Mouse (Mus musculus) liver, embryonic 11.5 days (tissue): Measurements from ENCODE around the gene Pou6f1. TPM values are rescaled to one million over a fixed set of nuclear protein-coding genes. Genes with fewer than 3 reads are reported as not detected.

Experiments used
- ATAC-seq: fragments of 200-750 bp; cut with Nextera tagmentation; replicated peaks from 2 replicates; pipeline ENCODE4 v1.8.0; 2017; ENCODE audit warnings: moderate number of reproducible peaks, mild to moderate bottlenecking, moderate TSS enrichment, moderate library complexity; ENCODE audit not compliant: low FRiP score
- DNase-seq: peaks from one replicate; pipeline ENCODE4 v3.0.0-alpha.2; 2017; ENCODE audit warnings: low spot score
- H3K27ac ChIP-seq: fragments of 300-500 bp; sonication (generic); 2 replicates; pipeline ENCODE4 v1.5.1; 2014; ENCODE audit warnings: mild to moderate bottlenecking, low read depth, low read length, control low read depth
- H3K27me3 ChIP-seq: fragments of 300-500 bp; sonication (generic); replicated peaks from 2 replicates; pipeline ENCODE4 v1.6.1; 2014; ENCODE audit warnings: low read length, mixed read lengths; ENCODE audit not compliant: control insufficient read depth, insufficient read depth
- H3K36me3 ChIP-seq: fragments of 300-500 bp; sonication (generic); 2 replicates; pipeline ENCODE4 v1.6.1; 2014; ENCODE audit warnings: mild to moderate bottlenecking, low read length, moderate library complexity, mixed read lengths; ENCODE audit not compliant: control insufficient read depth, insufficient read depth
- H3K4me1 ChIP-seq: fragments of 300-500 bp; sonication (generic); replicated peaks from 2 replicates; pipeline ENCODE4 v1.6.1; 2014; ENCODE audit warnings: low read length, mixed read lengths; ENCODE audit not compliant: control insufficient read depth, insufficient read depth
- H3K4me2 ChIP-seq: fragments of 300-500 bp; sonication (generic); 2 replicates; pipeline ENCODE4 v1.6.1; 2014; ENCODE audit warnings: mild to moderate bottlenecking, control low read depth, moderate library complexity
- H3K4me3 ChIP-seq: fragments of 300-500 bp; sonication (generic); 2 replicates; pipeline ENCODE4 v1.5.1; 2014; ENCODE audit warnings: low read depth, low read length, control low read depth
- H3K9ac ChIP-seq: fragments of 300-500 bp; sonication (generic); 2 replicates; pipeline ENCODE4 v1.6.1; 2014; ENCODE audit warnings: low read depth, low read length, control low read depth
- H3K9me3 ChIP-seq: fragments of 300-500 bp; sonication (generic); 2 replicates; pipeline ENCODE4 v1.6.1; 2016; ENCODE audit warnings: low read length, inconsistent platforms, mixed read lengths; ENCODE audit not compliant: control insufficient read depth
- WGBS: fragments of 180-500 bp; shearing (Covaris S2); extraction: QIAGEN DNeasy Blood & Tissue Kit; methylation state at CpG from one replicate; pipeline ENCODE4 v1.1.7; 2014; 5-methylcytosine and 5-hydroxymethylcytosine counted together
- polyA plus RNA-seq: library from polyadenylated mRNA; unstranded; fragments of >200 nt; fragmentation: Nextera tagmentation; extraction: Ambion mirVana; gene quantifications from 2 replicates; pipeline ENCODE4 v1.2.1, GENCODE M21; 2014

The Pou6f1 gene
- polyA plus RNA-seq, 1 experiment from 2014 or later: 0.92 TPM

GRCm38 (mm10) chr15:100598883-100599275 lies 905 bp downstream of the Pou6f1 start:
- peaks cover 40% of the 10 kb centered on the region for H3K27me3 ChIP-seq
- no peaks in the 10 kb centered on the region for H3K9me3 ChIP-seq
- ATAC-seq: no peak
- peak overlapping the region; percentile 66 for H3K4me3 ChIP-seq
- peaks cover 13% of the 10 kb centered on the region for H3K4me1 ChIP-seq
- H3K27ac ChIP-seq: no peak overlapping the region
- H3K9ac ChIP-seq: no peak overlapping the region
- H3K36me3 ChIP-seq: no peaks in the 10 kb centered on the region
- H3K4me2 ChIP-seq: peak overlapping the region; percentile 96
- 1% methylated on average over 12 of the region's 12 CpGs for whole genome bisulfite sequencing
- DNase-seq: no peak

DNA sequence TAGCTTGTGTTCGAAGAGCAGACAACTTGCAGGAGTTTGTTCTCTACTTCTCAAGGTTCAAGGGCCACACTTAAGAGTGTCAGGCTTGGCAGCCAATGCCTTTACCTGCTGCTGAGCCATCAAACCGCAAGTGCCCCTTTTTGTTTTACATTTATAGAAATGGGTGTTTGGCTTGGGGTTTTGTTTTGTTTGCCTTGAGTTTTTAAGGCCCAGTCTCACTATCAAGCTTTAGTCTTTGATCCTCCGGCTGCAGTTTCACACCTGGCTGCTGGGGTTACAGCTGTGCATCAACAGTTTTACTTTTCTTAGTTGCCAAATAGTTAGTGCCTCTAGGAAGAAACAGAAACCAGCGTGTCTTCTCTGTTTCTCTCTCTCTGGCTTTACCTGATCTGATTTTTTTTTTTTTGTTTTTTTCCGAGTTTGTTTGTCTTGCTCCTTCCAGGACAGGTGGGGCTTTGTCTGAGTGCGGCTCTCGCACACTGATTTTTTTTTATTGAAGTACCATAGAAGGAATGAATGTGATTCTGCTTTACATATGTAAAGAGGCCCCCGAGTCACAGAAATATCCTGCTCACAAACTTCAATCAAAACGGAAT lies 1.4 kb downstream of the Pou6f1 start:
- no peak overlapping the region for H3K9ac ChIP-seq
- H3K4me2 ChIP-seq: peak overlapping the region; percentile 96
- DNase-seq (no peak), ATAC-seq (no peak)
- peaks cover 36% of the 10 kb centered on the region for H3K27me3 ChIP-seq
- peaks cover 13% of the 10 kb centered on the region for H3K4me1 ChIP-seq
- H3K27ac ChIP-seq: no peak overlapping the region
- 22% methylated on average over 9 of the region's 9 CpGs for WGBS
- no peaks in the 10 kb centered on the region for H3K9me3 ChIP-seq
- peak overlapping the region; percentile 66 for H3K4me3 ChIP-seq
- no peaks in the 10 kb centered on the region for H3K36me3 ChIP-seq

- H3K27me3 ChIP-seq: no peaks in the 10 kb centered on the region; the same call in 1 of the 2 replicates
- DNase-seq (no peak), ATAC-seq (no peak)
- no peak overlapping the region for H3K9ac ChIP-seq
- WGBS: 80% methylated on average over 6 of the region's 6 CpGs
- no peaks in the 10 kb centered on the region for H3K4me1 ChIP-seq
- no peak overlapping the region for H3K4me3 ChIP-seq
- H3K4me2 ChIP-seq: no peak overlapping the region
- H3K9me3 ChIP-seq: no peaks in the 10 kb centered on the region
- no peaks in the 10 kb centered on the region for H3K36me3 ChIP-seq
- H3K27ac ChIP-seq: no peak overlapping the region
Measured at GRCm38 (mm10) chr15:100592817-100593216, 7.0 kb downstream of the Pou6f1 start.

GRCm38 (mm10) chr15:100590436-100590835 lies 9.3 kb downstream of the Pou6f1 start:
- no peak overlapping the region for H3K27ac ChIP-seq
- no peaks in the 10 kb centered on the region; the same call in 1 of the 2 replicates for H3K27me3 ChIP-seq
- H3K36me3 ChIP-seq: no peaks in the 10 kb centered on the region
- H3K4me2 ChIP-seq: no peak overlapping the region
- H3K4me3 ChIP-seq: no peak overlapping the region
- 56% methylated on average over 7 of the region's 8 CpGs for WGBS
- H3K9ac ChIP-seq: no peak overlapping the region
- DNase-seq (no peak), ATAC-seq (no peak)
- no peaks in the 10 kb centered on the region for H3K4me1 ChIP-seq
- no peaks in the 10 kb centered on the region for H3K9me3 ChIP-seq

DNA sequence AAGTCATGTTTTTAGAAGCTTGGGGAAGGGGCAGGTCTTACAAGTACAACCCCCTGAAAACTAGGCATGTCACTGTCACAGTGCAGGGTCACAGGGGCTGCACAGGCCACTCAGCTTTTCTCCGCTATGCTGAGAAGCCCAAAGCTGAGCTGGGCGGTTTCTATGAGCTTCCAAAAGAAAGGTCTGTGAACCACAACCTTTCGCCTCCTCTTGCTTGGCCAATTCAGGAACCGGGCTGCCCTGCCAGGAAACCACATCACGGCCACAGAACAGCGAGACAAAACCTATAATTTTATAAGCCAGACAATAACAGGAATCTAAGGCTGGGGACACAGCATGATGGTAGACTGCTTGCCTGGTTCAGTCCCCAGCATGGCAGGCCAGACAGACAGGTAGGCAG lies 11.5 kb downstream of the Pou6f1 start:
- Histone ChIP-seq H3K9me3 (no peaks in the 10 kb centered on the region), H3K4me1 (no peaks in the 10 kb centered on the region), H3K27me3 (no peaks in the 10 kb centered on the region; the same call in 1 of the 2 replicates), H3K36me3 (no peaks in the 10 kb centered on the region), H3K9ac (no peak overlapping the region), H3K4me3 (no peak overlapping the region), H3K27ac (no peak overlapping the region), H3K4me2 (no peak overlapping the region)
- ATAC-seq: no peak
- 46% methylated on average over 6 of the region's 6 CpGs for whole genome bisulfite sequencing
- DNase-seq: no peak

DNA sequence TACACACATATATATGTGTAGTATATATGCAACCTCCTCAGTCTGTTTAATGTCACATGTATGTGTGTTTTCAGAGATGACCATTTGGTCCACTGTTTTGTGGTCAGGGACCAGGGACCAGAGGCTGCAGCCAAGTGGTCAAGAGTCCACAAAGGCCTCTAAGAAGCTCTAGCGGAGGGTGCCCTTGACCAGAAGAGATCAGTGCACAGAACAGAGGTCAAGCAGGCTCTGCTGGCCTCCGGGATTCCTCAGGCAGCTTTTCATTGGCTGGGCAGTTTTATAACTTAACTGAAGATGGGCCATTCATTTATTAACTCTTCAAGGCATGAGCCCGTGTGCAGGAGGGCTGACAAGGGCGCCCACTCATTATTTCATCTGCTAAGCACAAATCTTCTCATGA lies 12.6 kb downstream of the Pou6f1 start:
- Histone ChIP-seq H3K27me3 (no peaks in the 10 kb centered on the region; the same call in 1 of the 2 replicates), H3K36me3 (no peaks in the 10 kb centered on the region), H3K4me2 (no peak overlapping the region), H3K4me1 (no peaks in the 10 kb centered on the region), H3K27ac (no peak overlapping the region), H3K9ac (no peak overlapping the region), H3K4me3 (no peak overlapping the region), H3K9me3 (no peaks in the 10 kb centered on the region)
- ATAC-seq: no peak
- 77% methylated on average over 4 of the region's 4 CpGs for WGBS
- no peak for DNase-seq

DNA sequence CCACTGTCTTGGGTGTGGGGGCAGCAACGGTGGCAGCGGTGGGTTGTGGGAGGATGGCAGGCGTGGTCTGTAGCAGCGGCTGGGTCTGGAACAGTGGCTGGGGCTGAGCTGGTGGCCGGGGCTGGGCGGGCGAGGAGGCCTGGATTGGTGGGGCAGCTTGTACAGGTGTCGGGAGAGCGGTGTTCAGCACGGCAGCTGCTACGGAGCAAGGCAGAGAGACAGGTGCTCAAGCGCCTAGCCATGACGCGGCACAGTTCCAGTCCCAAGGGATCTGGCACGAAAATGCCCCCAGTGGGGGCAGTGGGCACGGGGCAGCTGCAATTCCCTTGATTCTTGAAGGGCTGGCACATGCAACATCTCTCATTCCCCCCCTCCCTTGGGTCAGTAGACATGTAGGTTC lies 13.9 kb downstream of the Pou6f1 start:
- ATAC-seq (no peak), DNase-seq (no peak)
- 87% methylated on average over 16 of the region's 16 CpGs for WGBS
- no peak overlapping the region for H3K27ac ChIP-seq
- H3K4me1 ChIP-seq: no peaks in the 10 kb centered on the region
- H3K9me3 ChIP-seq: no peaks in the 10 kb centered on the region
- H3K27me3 ChIP-seq: no peaks in the 10 kb centered on the region; the same call in 1 of the 2 replicates
- H3K4me2 ChIP-seq: no peak overlapping the region
- no peaks in the 10 kb centered on the region for H3K36me3 ChIP-seq
- H3K9ac ChIP-seq: no peak overlapping the region
- H3K4me3 ChIP-seq: no peak overlapping the region

GRCm38 (mm10) chr15:100580108-100580507 lies 19.7 kb downstream of the Pou6f1 start:
- Histone ChIP-seq H3K36me3 (no peaks in the 10 kb centered on the region), H3K4me3 (no peak overlapping the region), H3K4me1 (no peaks in the 10 kb centered on the region), H3K27ac (no peak overlapping the region), H3K27me3 (no peaks in the 10 kb centered on the region; the same call in 1 of the 2 replicates), H3K4me2 (no peak overlapping the region), H3K9me3 (no peaks in the 10 kb centered on the region), H3K9ac (no peak overlapping the region)
- ATAC-seq: no peak
- WGBS: 89% methylated on average over 10 of the region's 10 CpGs
- no peak for DNase-seq

GRCm38 (mm10) chr15:100577972-100578371 lies 21.8 kb downstream of the Pou6f1 start:
- Histone ChIP-seq H3K27me3 (no peaks in the 10 kb centered on the region; the same call in 1 of the 2 replicates), H3K9ac (no peak overlapping the region), H3K4me2 (no peak overlapping the region), H3K4me1 (no peaks in the 10 kb centered on the region), H3K27ac (no peak overlapping the region), H3K36me3 (no peaks in the 10 kb centered on the region), H3K4me3 (no peak overlapping the region), H3K9me3 (no peaks in the 10 kb centered on the region)
- ATAC-seq (no peak), DNase-seq (no peak)
- 81% methylated on average over 16 of the region's 16 CpGs for WGBS
